Mouse (Mus musculus) small intestine, adult 2 months (tissue): Measurements from ENCODE around the gene Tyw3.
"Not testable (repeated sequence)": the region's sequence is repeated elsewhere in the genome, so short reads cannot be mapped to it uniquely, and the experiment has no call there.

Experiments used
- CTCF ChIP-seq: fragments of 200-500 bp; IDR thresholded peaks from 2 replicates; pipeline ENCODE4 v1.5.1; 2012; ENCODE audit warnings: low read depth, mild to moderate bottlenecking, control low read depth, inconsistent platforms, low read length, moderate library complexity, mixed read lengths; ENCODE audit not compliant: insufficient replicate concordance, insufficient read length; ENCODE audit errors: extremely low read depth
- POLR2A ChIP-seq: fragments of 200-500 bp; IDR thresholded peaks from 2 replicates; pipeline ENCODE4 v1.6.1; 2012; ENCODE audit warnings: low read depth, mild to moderate bottlenecking, control low read depth, inconsistent platforms, low read length, moderate library complexity

- TF ChIP-seq CTCF, POLR2A: not testable (repeated sequence)
These were observed 34.4 kb upstream of the Tyw3 start for GRCm38 (mm10) chr3:154631281-154631680.
